Mouse (Mus musculus) kidney, embryonic 16.5 days (tissue): ENCODE data around the gene Tspear. TPM values are rescaled to one million over a fixed set of nuclear protein-coding genes. Genes with fewer than 3 reads are reported as not detected.

Source experiments
- ATAC-seq: fragments of 200-750 bp; cut with Nextera tagmentation; 2 replicates; pipeline ENCODE4 v1.8.0; 2017; ENCODE audit warnings: moderate TSS enrichment; ENCODE audit not compliant: low FRiP score, low TSS enrichment
- H3K27ac ChIP-seq: fragments of 300-500 bp; sonication (generic); 2 replicates; pipeline ENCODE4 v1.5.1; 2014; ENCODE audit warnings: low read length
- H3K27me3 ChIP-seq: fragments of 300-500 bp; sonication (generic); 2 replicates; pipeline ENCODE4 v1.6.1; 2014; ENCODE audit warnings: low read length, control low read depth, mixed read lengths; ENCODE audit not compliant: insufficient read depth
- H3K36me3 ChIP-seq: fragments of 300-500 bp; sonication (generic); 2 replicates; pipeline ENCODE4 v1.6.1; 2014; ENCODE audit warnings: low read length, control low read depth, mixed read lengths; ENCODE audit not compliant: insufficient read depth
- H3K4me1 ChIP-seq: fragments of 300-500 bp; sonication (generic); 2 replicates; pipeline ENCODE4 v1.6.1; 2014; ENCODE audit warnings: low read length, control low read depth, mixed read lengths; ENCODE audit not compliant: insufficient read depth
- H3K4me2 ChIP-seq: fragments of 300-500 bp; sonication (generic); replicated peaks from 2 replicates; pipeline ENCODE4 v1.6.1; 2014; ENCODE audit warnings: low read depth, low read length
- H3K4me3 ChIP-seq: fragments of 300-500 bp; sonication (generic); 2 replicates; pipeline ENCODE4 v1.5.1; 2014; ENCODE audit warnings: mild to moderate bottlenecking, low read length
- H3K9ac ChIP-seq: fragments of 300-500 bp; sonication (generic); replicated peaks from 2 replicates; pipeline ENCODE4 v1.6.1; 2014; ENCODE audit warnings: low read length
- H3K9me3 ChIP-seq: fragments of 300-500 bp; sonication (generic); 2 replicates; pipeline ENCODE4 v1.6.1; 2016; ENCODE audit warnings: low read length, control low read depth
- WGBS: fragments of 180-500 bp; shearing (Covaris S2); extraction: QIAGEN DNeasy Blood & Tissue Kit; methylation state at CpG from one replicate; pipeline ENCODE4 v1.1.7; 2014; 5-methylcytosine and 5-hydroxymethylcytosine counted together
- polyA plus RNA-seq: library from polyadenylated mRNA; unstranded; fragments of >200 nt; fragmentation: Nextera tagmentation; extraction: Ambion mirVana; gene quantifications from 2 replicates; pipeline ENCODE4 v1.2.1, GENCODE M21; 2015

Gene Tspear
- polyA plus RNA-seq, 1 experiment from 2014 or later: 0.71 TPM

DNA sequence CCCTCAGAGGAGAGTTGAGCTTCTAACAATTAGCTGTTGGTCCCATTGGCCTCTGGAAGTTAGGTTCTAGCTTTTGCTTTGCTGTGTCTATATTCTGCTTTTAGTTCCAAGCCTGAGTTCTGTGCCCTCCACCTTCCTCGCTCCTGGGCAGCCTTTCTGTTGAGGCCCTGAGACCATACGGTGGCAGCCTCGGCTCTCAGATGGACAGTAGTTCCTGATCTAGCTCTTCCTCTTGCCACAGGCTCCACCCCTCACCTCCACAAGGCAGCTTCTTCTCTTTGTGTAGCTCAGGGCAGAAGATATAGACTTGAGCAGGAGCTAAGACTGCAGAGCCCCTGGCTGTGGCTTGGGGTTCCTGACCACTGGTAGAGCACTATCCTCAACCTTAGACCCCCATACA is 193.9 kb downstream of the Tspear start:
- WGBS: 68% methylated on average over 3 of the region's 3 CpGs
- H3K27me3 ChIP-seq: no peaks in the 10 kb centered on the region
- H3K27ac ChIP-seq: no peak overlapping the region
- H3K4me1 ChIP-seq: no peaks in the 10 kb centered on the region
- no peak overlapping the region for H3K4me3 ChIP-seq
- no peaks in the 10 kb centered on the region for H3K9me3 ChIP-seq
- H3K4me2 ChIP-seq: no peak overlapping the region
- no peak for ATAC-seq
- no peaks in the 10 kb centered on the region for H3K36me3 ChIP-seq
- H3K9ac ChIP-seq: no peak overlapping the region

DNA sequence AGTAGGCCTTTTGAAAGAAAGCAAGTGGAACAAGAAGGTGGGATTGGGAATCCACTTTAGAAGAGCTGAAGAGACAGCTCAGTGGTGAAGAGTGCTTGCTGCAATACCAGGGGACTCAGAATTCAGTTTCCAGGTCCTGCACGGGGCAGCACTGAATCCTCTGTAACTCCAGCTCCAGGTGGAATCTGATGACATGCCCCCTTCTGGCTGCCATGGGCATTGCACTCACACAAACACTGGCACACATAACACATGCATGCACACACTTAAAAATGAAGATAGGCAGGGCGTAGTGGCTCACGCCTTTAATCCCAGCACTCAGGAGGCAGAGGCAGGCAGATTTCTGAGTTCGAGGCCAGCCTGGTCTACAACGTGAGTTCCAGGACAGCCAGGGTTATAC is 196.2 kb downstream of the Tspear start:
- 84% methylated on average over 5 of the region's 5 CpGs for WGBS
- H3K9me3 ChIP-seq: no peaks in the 10 kb centered on the region
- no peaks in the 10 kb centered on the region for H3K36me3 ChIP-seq

DNA sequence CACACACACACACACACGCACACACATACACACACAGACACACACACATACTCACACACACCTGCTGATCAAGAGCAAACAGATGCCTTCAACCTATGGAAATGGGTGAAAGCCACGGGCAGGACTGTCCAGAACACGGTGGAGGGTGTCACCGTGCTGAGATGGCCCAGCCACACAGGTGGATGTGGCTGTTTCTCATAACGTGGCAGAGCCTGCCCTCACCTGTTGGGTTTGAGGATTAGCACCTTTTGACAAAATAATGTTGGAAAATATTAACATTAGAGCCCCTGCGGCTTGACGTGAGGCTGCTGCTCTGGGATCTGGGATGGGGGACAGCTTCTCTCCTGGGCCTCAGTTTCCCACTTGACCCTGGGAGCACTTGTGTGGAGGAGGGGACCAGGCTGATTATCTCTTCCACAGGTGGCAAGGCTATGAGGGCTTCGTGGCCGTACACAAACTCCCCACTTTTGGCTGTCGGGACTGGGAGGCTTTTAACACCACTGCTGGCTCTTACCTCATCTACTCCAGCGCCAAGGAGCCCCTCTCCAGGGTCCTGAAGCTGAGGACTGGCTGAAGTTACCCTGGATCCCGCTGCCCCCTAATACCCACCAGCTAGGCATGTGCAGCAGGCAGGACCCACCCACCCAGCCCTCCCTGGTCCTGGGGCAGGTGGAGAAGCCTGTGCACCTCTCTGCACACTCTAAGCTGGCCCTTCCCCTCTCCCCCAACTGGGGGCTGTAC is 199.8 kb downstream of the Tspear start:
- no peaks in the 10 kb centered on the region for H3K36me3 ChIP-seq
- no peak for ATAC-seq
- WGBS: 49% methylated on average over 12 of the region's 12 CpGs
- H3K27ac ChIP-seq: no peak overlapping the region
- no peak overlapping the region for H3K9ac ChIP-seq
- H3K27me3 ChIP-seq: no peaks in the 10 kb centered on the region
- H3K4me2 ChIP-seq: no peak overlapping the region
- H3K4me1 ChIP-seq: no peaks in the 10 kb centered on the region
- H3K4me3 ChIP-seq: no peak overlapping the region
- 0 out of 2 replicates have a peak, but pooled peaks cover 3% of the 10 kb centered on the region for H3K9me3 ChIP-seq

More for the DNA sequence above, 196.2 kb downstream of the Tspear start:
- Histone ChIP-seq H3K27ac (no peak overlapping the region), H3K9ac (no peak overlapping the region), H3K27me3 (no peaks in the 10 kb centered on the region), H3K4me1 (no peaks in the 10 kb centered on the region), H3K4me3 (no peak overlapping the region), H3K4me2 (no peak overlapping the region)
- ATAC-seq: no peak

DNA sequence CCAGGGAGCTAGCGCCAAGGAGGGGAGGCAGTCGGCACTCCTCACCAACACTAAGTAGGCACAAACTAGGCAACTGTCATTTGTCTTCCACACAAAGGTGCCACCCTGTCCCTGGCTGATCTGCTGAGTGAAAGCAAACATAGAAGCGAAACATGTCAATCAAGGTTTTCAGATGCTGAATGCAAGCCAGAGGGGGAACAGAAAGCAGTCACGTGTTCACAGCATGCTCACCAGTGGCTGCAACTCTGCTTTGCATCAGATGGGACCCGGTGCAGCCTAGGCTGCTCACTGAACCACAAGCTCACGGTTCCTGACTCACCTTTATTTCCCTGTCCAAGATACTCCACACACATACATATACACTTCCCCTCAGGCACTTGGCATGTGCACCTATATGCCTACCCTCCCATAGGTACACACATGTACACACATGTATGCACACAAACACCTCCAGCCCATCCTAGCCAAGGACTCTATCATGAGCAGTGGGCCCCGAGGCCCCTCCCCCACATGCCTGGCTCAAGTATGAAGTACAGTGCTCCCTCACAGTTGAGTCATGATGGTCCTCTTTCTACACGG is 204.7 kb downstream of the Tspear start:
- Histone ChIP-seq H3K9ac (no peak overlapping the region), H3K4me3 (no peak overlapping the region), H3K27me3 (no peaks in the 10 kb centered on the region), H3K4me1 (no peaks in the 10 kb centered on the region), H3K36me3 (no peaks in the 10 kb centered on the region), H3K27ac (no peak overlapping the region), H3K4me2 (no peak overlapping the region), H3K9me3 (0 out of 2 replicates have a peak, but pooled peaks cover 3% of the 10 kb centered on the region)
- ATAC-seq: peak; percentile 31; the same call in 1 of the 2 replicates
- WGBS: 82% methylated on average over 8 of the region's 8 CpGs

DNA sequence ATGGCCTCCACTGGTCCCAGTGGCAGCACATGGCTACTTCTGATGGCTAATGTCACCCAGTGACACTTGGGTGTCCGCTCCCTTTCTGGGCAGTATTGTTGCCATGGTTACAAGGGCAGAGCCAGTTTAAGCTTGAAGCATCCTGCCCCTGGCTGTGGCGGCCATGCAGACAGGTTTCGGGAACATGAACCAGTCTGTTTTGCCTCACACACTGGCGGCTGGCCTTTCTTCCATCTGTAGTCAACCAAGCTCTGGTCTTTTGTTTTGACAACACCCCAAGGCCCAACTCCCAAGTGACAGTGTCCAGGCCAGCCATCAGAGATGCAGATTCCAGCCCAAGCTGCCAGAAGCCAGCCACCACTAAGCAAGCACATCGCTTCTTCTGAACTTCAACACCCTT is 209.2 kb downstream of the Tspear start:
- WGBS: 64% methylated on average over 5 of the region's 5 CpGs
- H3K4me2 ChIP-seq: no peak overlapping the region
- H3K4me1 ChIP-seq: no peaks in the 10 kb centered on the region
- H3K4me3 ChIP-seq: no peak overlapping the region
- no peaks in the 10 kb centered on the region for H3K27me3 ChIP-seq
- no peak for ATAC-seq
- H3K9me3 ChIP-seq: no peaks in the 10 kb centered on the region
- no peaks in the 10 kb centered on the region for H3K36me3 ChIP-seq
- H3K27ac ChIP-seq: no peak overlapping the region
- no peak overlapping the region for H3K9ac ChIP-seq

DNA sequence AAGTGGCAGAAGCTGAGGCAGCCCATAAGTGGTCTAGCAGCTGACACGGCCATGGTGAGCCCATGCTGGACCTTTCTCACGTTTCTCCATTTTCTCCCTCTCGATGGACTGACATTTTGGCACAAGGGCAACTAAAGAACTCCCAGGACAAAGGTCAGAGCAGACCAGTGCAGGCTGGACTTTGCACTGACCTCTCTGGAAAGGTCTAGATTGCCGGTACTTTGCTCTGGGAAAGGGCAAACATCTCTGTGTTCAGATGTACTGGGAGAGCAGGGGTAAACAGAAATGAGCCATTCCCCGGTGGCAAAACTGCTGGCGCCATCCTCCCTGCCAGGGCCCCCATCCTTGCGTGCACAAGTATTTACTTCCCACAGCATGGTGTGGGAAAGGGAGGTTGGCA is 213.8 kb downstream of the Tspear start:
- no peaks in the 10 kb centered on the region for H3K27me3 ChIP-seq
- no peak overlapping the region for H3K4me3 ChIP-seq
- no peaks in the 10 kb centered on the region for H3K9me3 ChIP-seq
- peaks cover 17% of the 10 kb centered on the region; the same call in 1 of the 2 replicates for H3K4me1 ChIP-seq
- no peak for ATAC-seq
- 78% methylated on average over 7 of the region's 7 CpGs for WGBS
- no peak overlapping the region for H3K4me2 ChIP-seq
- H3K27ac ChIP-seq: no peak overlapping the region
- H3K9ac ChIP-seq: no peak overlapping the region
- no peaks in the 10 kb centered on the region for H3K36me3 ChIP-seq

DNA sequence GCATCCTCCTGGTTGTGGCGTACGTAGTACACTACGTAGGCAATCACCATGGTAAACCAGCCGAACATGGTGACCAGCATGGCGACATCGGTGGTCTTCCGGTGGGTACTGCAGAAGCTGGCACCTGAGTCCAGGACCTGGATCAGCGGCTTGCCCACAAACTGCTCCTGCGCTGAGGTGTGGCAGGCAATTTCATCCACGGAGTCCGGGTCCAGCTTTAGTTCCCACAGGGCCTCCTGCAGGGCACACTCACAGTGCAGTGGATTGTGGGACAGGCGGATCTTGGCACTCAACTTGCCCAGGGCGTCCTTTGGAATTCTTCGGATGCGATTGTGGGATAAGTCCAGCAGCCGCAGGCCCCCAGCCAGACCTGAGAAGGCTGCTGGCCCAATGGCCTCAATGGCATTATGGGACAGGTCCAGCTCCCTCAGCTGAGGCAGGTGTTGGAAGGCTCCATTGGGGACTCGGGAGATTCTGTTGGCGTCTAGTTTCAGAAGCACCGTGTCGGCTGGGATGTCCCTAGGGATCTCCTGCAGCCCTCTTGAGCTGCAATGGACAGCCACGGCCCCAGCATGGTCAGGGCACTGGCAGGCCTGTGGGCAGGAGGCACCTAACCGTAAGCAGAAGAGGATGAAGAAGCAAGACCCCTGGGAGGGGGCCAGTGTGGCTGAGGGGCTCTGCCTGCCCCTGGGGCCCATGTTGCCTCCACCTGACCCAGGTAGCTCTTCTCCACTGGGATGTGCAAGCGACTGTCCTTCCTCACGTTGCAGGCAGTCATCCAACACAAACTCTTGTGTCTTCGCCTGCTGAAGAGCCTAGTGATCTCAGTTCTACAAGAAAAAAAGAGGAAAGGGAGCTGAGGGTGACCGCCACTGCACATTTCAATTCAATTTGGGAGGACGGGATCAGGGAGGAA is 214.8 kb downstream of the Tspear start:
- Histone ChIP-seq H3K9me3 (no peaks in the 10 kb centered on the region), H3K9ac (peak overlapping the region; percentile 71)
- no peak for ATAC-seq

DNA sequence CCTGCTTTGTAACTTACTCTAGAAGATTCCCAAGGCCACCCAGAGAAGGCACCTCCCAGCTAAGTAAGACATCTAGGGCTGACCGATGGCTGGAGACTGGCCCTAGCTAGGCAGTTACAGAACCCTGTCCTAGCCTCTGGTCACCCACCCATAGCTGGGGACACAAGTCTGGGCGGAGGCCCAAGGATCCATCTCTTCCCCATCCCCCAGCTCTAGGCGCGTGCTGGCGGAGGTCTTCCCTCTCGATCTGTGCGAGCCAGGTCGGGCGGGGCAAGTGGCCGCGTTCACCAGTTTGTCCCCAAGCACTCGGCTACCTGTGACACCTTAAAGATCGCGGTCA is 215.5 kb downstream of the Tspear start:
- H3K4me2 ChIP-seq: peak overlapping the region; percentile 90
- no peaks in the 10 kb centered on the region for H3K27me3 ChIP-seq
- H3K36me3 ChIP-seq: no peaks in the 10 kb centered on the region
- H3K9ac ChIP-seq: peak overlapping the region; percentile 71
- H3K9me3 ChIP-seq: no peaks in the 10 kb centered on the region
- no peak overlapping the region for H3K27ac ChIP-seq
- peak; percentile 32 for ATAC-seq
- H3K4me3 ChIP-seq: peak overlapping the region; percentile 74
- 1% methylated on average over 14 of the region's 14 CpGs for WGBS
- peaks cover 17% of the 10 kb centered on the region; the same call in 1 of the 2 replicates for H3K4me1 ChIP-seq

More for the DNA sequence above, 214.8 kb downstream of the Tspear start:
- peaks cover 17% of the 10 kb centered on the region; the same call in 1 of the 2 replicates for H3K4me1 ChIP-seq
- H3K27ac ChIP-seq: no peak overlapping the region
- peak overlapping the region; percentile 90 for H3K4me2 ChIP-seq
- no peaks in the 10 kb centered on the region for H3K27me3 ChIP-seq
- H3K36me3 ChIP-seq: no peaks in the 10 kb centered on the region
- WGBS: 84% methylated on average over 27 of the region's 27 CpGs
- peak overlapping the region; percentile 74 for H3K4me3 ChIP-seq

DNA sequence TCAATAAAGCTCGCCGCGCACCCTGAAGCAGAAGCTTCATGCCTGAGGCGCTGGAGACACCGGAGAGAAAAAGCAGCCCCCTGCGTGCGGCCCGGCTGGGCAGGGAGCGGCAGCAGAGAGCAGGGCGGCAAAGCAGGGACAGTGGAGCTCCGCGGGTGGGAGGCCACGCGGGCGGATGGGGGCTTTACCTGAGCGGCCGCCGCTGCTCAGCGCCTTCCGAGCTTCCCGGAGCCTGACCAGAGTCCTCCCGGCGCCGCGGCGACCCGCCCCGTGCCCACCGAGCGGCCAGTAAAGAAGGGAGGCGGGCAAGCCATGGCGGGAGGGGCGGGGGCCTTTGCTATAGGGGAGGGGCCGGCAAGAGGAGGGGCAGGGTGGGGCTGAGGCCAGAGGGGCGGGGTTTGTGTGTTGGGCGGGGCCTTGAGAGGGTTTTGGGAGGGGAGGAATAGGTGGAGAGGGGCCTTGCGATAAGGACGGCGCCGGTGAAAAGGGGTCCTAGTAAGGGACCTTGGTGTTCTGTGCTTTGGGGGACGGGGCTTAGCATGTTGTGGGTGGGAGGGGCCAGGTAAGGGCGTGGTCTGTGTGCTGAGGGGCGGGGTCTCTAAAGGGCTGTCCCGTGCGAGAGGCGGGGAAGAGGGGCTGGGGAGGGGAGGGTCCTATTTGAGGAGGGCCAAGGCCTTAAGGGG is 216.0 kb downstream of the Tspear start, which contains the start of gene Lrrc3:
Gene Lrrc3 (minus strand): TSS at position 326 of the 683 bp plus-strand sequence.
- H3K9ac ChIP-seq: peak within 1 kb of the TSS; percentile 71
- ATAC-seq: peak; percentile 83
- H3K4me1 ChIP-seq: peaks cover 17% of the 10 kb centered on the region; the same call in 1 of the 2 replicates
- peak within 1 kb of the TSS; percentile 74 for H3K4me3 ChIP-seq
- no peaks in the 10 kb centered on the region for H3K9me3 ChIP-seq
- no peaks in the 10 kb centered on the region for H3K36me3 ChIP-seq
- peak within 1 kb of the TSS; percentile 90 for H3K4me2 ChIP-seq
- no peaks in the 10 kb centered on the region for H3K27me3 ChIP-seq
- under 1% methylated on average over 38 of the region's 46 CpGs for WGBS
- no peak within 1 kb of the TSS for H3K27ac ChIP-seq
